Mouse (Mus musculus): ENCODE measurements around the gene Mob1b. TPM values are rescaled to one million over a fixed set of nuclear protein-coding genes. Genes with fewer than 3 reads are reported as not detected.

The Mob1b gene
- 110 TPM for polyA plus RNA-seq (2014; fragmentation: Illumina TruSeq; extraction: RNeasy Lipid Tissue Mini Kit (QIAGEN cat#74804); ENCODE audit: low read depth, low replicate concordance)

GRCm38 (mm10) chr5:88720116-88721002 lies at the start of gene Mob1b:
Gene Mob1b, plus strand, starts transcription at chr5:88720855.

GRCm38 (mm10) chr5:88675443-88676387 lies 44.9 kb upstream of the Mob1b start, which contains the start of gene Grsf1:
Gene Grsf1, minus strand, starts transcription at chr5:88676171.

GRCm38 (mm10) chr5:88764987-88765481 lies 44.4 kb downstream of the Mob1b start, which contains the start of gene Dck:
Gene Dck, plus strand, starts transcription at chr5:88764996.

Other genes starting within 250 kb of the Mob1b start
- not detected for gene Enam, start 232.9 kb upstream of the Mob1b start, polyA plus RNA-seq (2014; fragmentation: Illumina TruSeq; extraction: RNeasy Lipid Tissue Mini Kit (QIAGEN cat#74804); ENCODE audit: low read depth, low replicate concordance)
- gene Jchain, start 193.0 kb upstream of the Mob1b start, polyA plus RNA-seq (2014; fragmentation: Illumina TruSeq; extraction: RNeasy Lipid Tissue Mini Kit (QIAGEN cat#74804); ENCODE audit: low read depth, low replicate concordance) = 4.3 TPM
- gene Utp3, start 166.4 kb upstream of the Mob1b start, polyA plus RNA-seq (2014; fragmentation: Illumina TruSeq; extraction: RNeasy Lipid Tissue Mini Kit (QIAGEN cat#74804); ENCODE audit: low read depth, low replicate concordance) = 56.9 TPM
- gene Rufy3, start 155.8 kb upstream of the Mob1b start, polyA plus RNA-seq (2014; fragmentation: Illumina TruSeq; extraction: RNeasy Lipid Tissue Mini Kit (QIAGEN cat#74804); ENCODE audit: low read depth, low replicate concordance) = 83.2 TPM
- gene Grsf1, start 44.7 kb upstream of the Mob1b start, polyA plus RNA-seq (2014; fragmentation: Illumina TruSeq; extraction: RNeasy Lipid Tissue Mini Kit (QIAGEN cat#74804); ENCODE audit: low read depth, low replicate concordance) = 447 TPM
- 6.5 TPM for gene Dck, start 44.1 kb downstream of the Mob1b start, polyA plus RNA-seq (2014; fragmentation: Illumina TruSeq; extraction: RNeasy Lipid Tissue Mini Kit (QIAGEN cat#74804); ENCODE audit: low read depth, low replicate concordance)
- gene Slc4a4, start 166.0 kb downstream of the Mob1b start, polyA plus RNA-seq (2014; fragmentation: Illumina TruSeq; extraction: RNeasy Lipid Tissue Mini Kit (QIAGEN cat#74804); ENCODE audit: low read depth, low replicate concordance) = 757 TPM